Mouse (Mus musculus) ES-Bruce4 (cell line): ENCODE results near the gene Hydin. TPM values are rescaled to one million over a fixed set of nuclear protein-coding genes. Genes with fewer than 3 reads are reported as not detected.

ENCODE experiments used
- H3K27ac ChIP-seq: 2 replicates; pipeline ENCODE4 v1.5.1; 2012; ENCODE audit warnings: low read length, inconsistent platforms; ENCODE audit not compliant: insufficient read depth
- H3K27me3 ChIP-seq: 2 replicates; pipeline ENCODE4 v1.6.1; 2012; ENCODE audit warnings: mild to moderate bottlenecking, low read length, inconsistent platforms; ENCODE audit not compliant: control insufficient read depth, poor library complexity, insufficient read depth, severe bottlenecking
- H3K36me3 ChIP-seq: 2 replicates; pipeline ENCODE4 v1.6.1; 2012; ENCODE audit warnings: inconsistent platforms, mild to moderate bottlenecking, low read length, moderate library complexity; ENCODE audit not compliant: control insufficient read depth, poor library complexity, insufficient read depth, severe bottlenecking
- H3K4me1 ChIP-seq: one replicate; pipeline ENCODE4 v1.8.1; 2011; ENCODE audit warnings: low read length; ENCODE audit not compliant: control insufficient read depth, insufficient read depth
- H3K4me3 ChIP-seq: 2 replicates; pipeline ENCODE4 v1.5.1; 2011; ENCODE audit warnings: low read depth, mild to moderate bottlenecking, low read length
- H3K9ac ChIP-seq: 2 replicates; pipeline ENCODE4 v1.6.1; 2012; ENCODE audit warnings: low read depth, mild to moderate bottlenecking, inconsistent platforms; ENCODE audit not compliant: poor library complexity, severe bottlenecking
- H3K9me3 ChIP-seq: replicated peaks from 2 replicates; pipeline ENCODE4 v1.6.1; 2012; ENCODE audit warnings: mild to moderate bottlenecking, low read length, inconsistent platforms; ENCODE audit not compliant: control insufficient read depth, poor library complexity, insufficient read depth, severe bottlenecking
- CTCF ChIP-seq: IDR thresholded peaks from one replicate; pipeline ENCODE4 v1.8.1; 2011; ENCODE audit warnings: low read depth, low read length
- EP300 ChIP-seq: IDR thresholded peaks from 2 replicates; pipeline ENCODE4 v1.6.1; 2011; ENCODE audit warnings: low read depth, low read length; ENCODE audit not compliant: insufficient read depth
- POLR2A ChIP-seq: IDR thresholded peaks from one replicate; pipeline ENCODE4 v1.8.1; 2011; ENCODE audit warnings: low read length; ENCODE audit not compliant: insufficient read depth
- polyA plus RNA-seq: library from polyadenylated mRNA; stranded (reverse); fragments of >200 nt; gene quantifications from 2 replicates; pipeline ENCODE4 v1.2.4, GENCODE M21; 2011; ENCODE audit warnings: low read depth; ENCODE audit not compliant: missing spikeins, insufficient read depth, insufficient read length

Hydin gene
- polyA plus RNA-seq, 1 experiment, result 0.19 TPM

DNA sequence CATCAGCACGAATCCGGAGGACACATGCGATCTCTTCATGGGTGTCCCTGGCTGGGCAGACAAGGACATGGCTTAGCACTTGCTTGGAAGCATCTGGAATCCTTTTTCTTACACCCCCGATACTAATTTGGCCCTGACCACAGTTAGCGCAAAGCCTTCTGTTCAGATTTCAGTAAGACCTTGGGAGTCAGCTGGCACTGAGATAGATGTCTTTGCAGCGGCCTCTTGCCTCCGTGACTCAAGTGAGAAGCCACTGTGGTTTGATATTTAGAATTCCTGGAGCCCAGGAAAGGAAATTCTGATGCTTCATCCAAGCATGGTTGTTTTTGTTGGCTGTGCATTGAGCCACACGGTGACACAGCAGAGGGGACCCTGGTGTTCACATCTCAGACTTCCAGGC lies 157.4 kb downstream of the Hydin start:
- Histone ChIP-seq H3K4me1 (no peaks in the 10 kb centered on the region), H3K36me3 (no peaks in the 10 kb centered on the region), H3K27ac (no peak overlapping the region), H3K4me3 (no peak overlapping the region), H3K9me3 (no peaks in the 10 kb centered on the region), H3K9ac (no peak overlapping the region), H3K27me3 (no peaks in the 10 kb centered on the region)
- TF ChIP-seq EP300, result no peak

DNA sequence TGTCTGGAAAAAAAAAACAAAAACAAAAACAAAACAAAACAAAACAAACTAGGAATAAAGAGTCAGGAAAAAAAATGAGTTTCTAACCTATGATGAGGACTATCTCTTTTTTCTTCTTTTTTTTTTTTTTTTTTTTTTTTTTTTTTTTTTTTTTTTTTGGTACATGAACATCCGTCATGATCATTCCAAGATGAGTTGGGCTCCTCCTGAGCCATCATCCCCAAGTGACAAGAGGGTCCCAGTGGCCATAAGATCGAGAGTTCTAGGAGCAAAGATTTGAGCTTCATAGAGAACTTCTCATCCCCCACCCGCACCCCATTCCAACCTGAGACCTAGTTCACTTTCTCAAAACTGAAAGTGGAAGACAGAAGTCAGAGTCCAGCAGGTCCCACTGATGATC lies 164.6 kb downstream of the Hydin start:
- no peaks in the 10 kb centered on the region for H3K27me3 ChIP-seq
- H3K36me3 ChIP-seq, result no peaks in the 10 kb centered on the region
- H3K4me1 ChIP-seq, result no peaks in the 10 kb centered on the region
- H3K9me3 ChIP-seq, result no peaks in the 10 kb centered on the region
- no peak overlapping the region for H3K9ac ChIP-seq
- no peak for TF ChIP-seq POLR2A
- no peak overlapping the region for H3K4me3 ChIP-seq
- no peak overlapping the region for H3K27ac ChIP-seq

DNA sequence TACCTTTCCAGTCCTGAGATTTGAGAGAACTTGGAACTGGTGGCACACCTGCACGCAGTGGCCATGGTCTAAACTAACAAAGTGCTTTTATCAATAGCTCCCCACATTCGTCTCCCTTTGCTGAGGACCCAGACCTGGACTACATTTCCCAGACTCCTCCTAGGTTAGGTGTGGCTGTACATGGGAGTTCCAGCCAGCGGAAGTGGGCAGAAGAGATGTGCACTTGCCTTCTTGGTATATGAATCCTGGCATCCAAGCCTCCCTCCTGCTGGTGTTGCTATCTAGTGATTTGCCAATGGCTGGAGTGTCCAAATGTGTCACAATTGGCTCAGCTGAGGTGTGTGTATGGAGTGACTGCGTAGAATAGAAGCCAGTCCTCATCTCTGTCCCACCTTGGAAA lies 173.8 kb downstream of the Hydin start:
- Histone ChIP-seq H3K4me3 (no peak overlapping the region), H3K4me1 (no peaks in the 10 kb centered on the region), H3K9me3 (no peaks in the 10 kb centered on the region), H3K27ac (no peak overlapping the region), H3K36me3 (no peaks in the 10 kb centered on the region), H3K27me3 (no peaks in the 10 kb centered on the region), H3K9ac (no peak overlapping the region)
- no peak for TF ChIP-seq POLR2A
- TF ChIP-seq EP300, result no peak
- no peak for TF ChIP-seq CTCF

DNA sequence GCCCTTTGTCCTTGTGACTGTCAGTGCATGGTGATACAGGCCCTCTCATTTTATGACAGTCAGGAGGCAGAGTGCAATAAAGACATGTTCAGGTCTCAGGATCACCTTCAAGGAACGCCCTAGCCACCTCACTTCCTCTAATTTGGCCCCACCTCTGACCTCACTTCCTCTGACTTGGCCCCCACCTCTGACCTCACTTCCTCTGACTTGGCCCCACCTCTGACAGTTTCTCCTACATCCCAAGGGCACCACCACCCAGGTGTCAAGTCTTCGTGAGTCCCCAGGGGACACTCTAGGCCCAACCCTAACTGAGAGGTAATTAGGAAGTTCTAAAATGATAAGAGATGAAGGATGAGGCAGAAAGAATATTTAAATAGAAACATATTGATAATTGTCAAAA lies 177.5 kb downstream of the Hydin start:
- no peaks in the 10 kb centered on the region for H3K9me3 ChIP-seq
- no peaks in the 10 kb centered on the region for H3K36me3 ChIP-seq
- H3K4me3 ChIP-seq, result no peak overlapping the region
- TF ChIP-seq EP300, result no peak
- TF ChIP-seq CTCF, result no peak
- TF ChIP-seq POLR2A, result no peak
- no peaks in the 10 kb centered on the region for H3K4me1 ChIP-seq
- no peak overlapping the region for H3K27ac ChIP-seq
- H3K27me3 ChIP-seq, result no peaks in the 10 kb centered on the region
- H3K9ac ChIP-seq, result no peak overlapping the region

DNA sequence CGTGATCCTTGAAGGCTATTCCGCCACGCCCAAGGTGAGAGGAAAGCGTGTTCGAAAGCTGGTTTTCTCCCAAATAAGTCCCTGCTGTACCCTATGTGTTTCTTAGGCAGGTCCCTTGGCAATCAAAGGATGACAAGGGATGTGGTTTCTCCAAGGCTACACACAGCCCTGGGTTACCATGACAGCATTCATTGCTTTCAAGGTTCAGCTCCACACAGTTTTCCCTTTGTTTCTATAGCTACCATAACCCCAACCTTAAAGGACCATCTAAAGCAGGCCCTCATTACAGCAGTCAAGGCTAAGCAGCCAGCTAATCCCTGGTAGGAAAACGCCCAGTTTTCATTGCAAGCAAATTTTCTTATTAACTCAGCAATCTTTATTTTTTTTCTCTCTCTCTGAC lies 183.7 kb downstream of the Hydin start:
- TF ChIP-seq POLR2A (no peak), EP300 (no peak), CTCF (no peak)

DNA sequence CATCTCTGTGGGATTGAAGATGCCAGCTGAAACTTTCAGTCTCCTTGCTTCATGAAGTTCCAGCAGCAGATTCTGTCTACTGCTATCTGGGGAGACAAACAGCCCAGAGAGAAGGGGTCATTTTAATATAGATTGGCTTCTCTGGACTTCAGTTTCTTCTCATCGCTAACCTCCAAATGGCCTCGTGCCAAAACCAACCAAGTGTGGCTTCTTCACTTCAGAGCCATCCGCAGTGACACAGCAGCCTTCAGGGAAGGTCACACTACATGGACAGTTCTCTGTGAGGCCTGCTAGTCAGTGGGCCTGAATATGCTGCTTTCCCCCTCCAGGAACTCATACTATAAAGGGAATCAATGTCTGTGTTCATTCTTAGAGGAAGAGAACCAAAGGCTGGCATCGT lies 187.7 kb downstream of the Hydin start:
- no peak for TF ChIP-seq EP300
- TF ChIP-seq CTCF, result no peak
- no peak for TF ChIP-seq POLR2A

More for the DNA sequence above, 183.7 kb downstream of the Hydin start:
- Histone ChIP-seq H3K9ac (no peak overlapping the region), H3K27me3 (no peaks in the 10 kb centered on the region; the same call in 1 of the 2 replicates), H3K9me3 (no peaks in the 10 kb centered on the region), H3K36me3 (no peaks in the 10 kb centered on the region), H3K4me1 (no peaks in the 10 kb centered on the region), H3K4me3 (no peak overlapping the region), H3K27ac (no peak overlapping the region)

More for the DNA sequence above, 187.7 kb downstream of the Hydin start:
- no peak overlapping the region for H3K27ac ChIP-seq
- H3K4me3 ChIP-seq, result no peak overlapping the region
- no peaks in the 10 kb centered on the region for H3K36me3 ChIP-seq
- H3K4me1 ChIP-seq, result no peaks in the 10 kb centered on the region
- H3K9me3 ChIP-seq, result no peaks in the 10 kb centered on the region
- H3K27me3 ChIP-seq, result no peaks in the 10 kb centered on the region; the same call in 1 of the 2 replicates
- H3K9ac ChIP-seq, result no peak overlapping the region
